Mouse (Mus musculus): Measurements from ENCODE around the gene 2210408I21Rik.

- TF ChIP-seq MYB (IDR thresholded peaks at IDR 0.05; ENCODE audit: low read depth, low read length) (no peak), MEF2A (IDR thresholded peaks at IDR 0.05; ENCODE audit: extremely low read depth, insufficient replicate concordance, low read depth, low read length, poor library complexity, severe bottlenecking) (no peak), CHD2 (IDR thresholded peaks at IDR 0.05; ENCODE audit: low read length) (no peak), CTCF (IDR thresholded peaks at IDR 0.05 in 2 of 3, conservative IDR thresholded peaks at IDR 0.05 in 1 of 3; ENCODE audit: control insufficient read depth in 1 of 3, insufficient read depth in 1 of 3, low read depth in 2 of 3, low read length in 3 of 3, poor library complexity in 1 of 3, severe bottlenecking in 1 of 3) (no peak), MAZ (IDR thresholded peaks at IDR 0.05; ENCODE audit: low read depth, low read length) (no peak), USF1 (IDR thresholded peaks at IDR 0.05; ENCODE audit: low read depth, low read length) (no peak)
Observed at GRCm38 (mm10) chr13:77263400-77264179, 128.2 kb downstream of the 2210408I21Rik start.

All from MEL (cell line).